Mouse (Mus musculus): ENCODE measurements around the gene Oog4. TPM values are rescaled to one million over a fixed set of nuclear protein-coding genes. Genes with fewer than 3 reads are reported as not detected.

Gene Oog4
- total and polyA plus RNA-seq, 2 experiments from 2014 or later: not detected

DNA sequence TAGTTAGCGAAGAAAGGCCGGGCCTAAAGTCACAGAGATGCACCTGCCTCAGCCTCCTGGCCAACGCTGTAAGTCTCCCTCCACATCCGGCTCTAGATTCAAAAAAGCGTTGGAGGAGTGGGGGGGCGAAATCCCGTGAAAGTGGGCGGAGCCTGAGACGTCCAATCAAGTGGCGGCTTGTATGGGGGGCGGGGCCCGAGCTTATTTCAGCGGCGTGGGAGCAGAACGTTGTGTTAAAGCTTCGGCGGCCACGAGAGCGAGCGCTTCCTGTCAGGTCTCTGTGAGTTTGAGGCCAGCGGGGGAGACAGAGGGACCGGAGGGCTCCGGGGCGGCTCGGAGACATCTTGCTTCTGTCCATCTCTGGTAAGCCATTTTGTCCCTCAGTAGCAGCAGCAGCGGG, 55.9 kb downstream of the Oog4 start, which contains the start of gene Pramel1:
Pramel1 (plus strand) TSS at position 248 of the 400 bp plus-strand sequence.
- DNase-seq (no peak), ATAC-seq (no peak)
- Histone ChIP-seq H3K27me3 (ENCODE audit: insufficient read depth, low read length) (no peaks in the 10 kb centered on the region), H3K9ac (no peak within 1 kb of the TSS), H3K4me3 (ENCODE audit: low read depth, low read length) (no peak within 1 kb of the TSS), H3K9me3 (ENCODE audit: low read length) (no peaks in the 10 kb centered on the region), H3K4me1 (ENCODE audit: insufficient read depth) (no peaks in the 10 kb centered on the region), H3K36me3 (ENCODE audit: insufficient read depth) (no peaks in the 10 kb centered on the region), H3K4me2 (ENCODE audit: low read depth) (no peak within 1 kb of the TSS), H3K27ac (ENCODE audit: low read depth, low read length) (no peak within 1 kb of the TSS)
- no peak for TF ChIP-seq CTCF (IDR thresholded peaks at IDR 0.05; ENCODE audit: low read depth)
- 85% methylated on average over 26 of the region's 26 CpGs for WGBS

DNA sequence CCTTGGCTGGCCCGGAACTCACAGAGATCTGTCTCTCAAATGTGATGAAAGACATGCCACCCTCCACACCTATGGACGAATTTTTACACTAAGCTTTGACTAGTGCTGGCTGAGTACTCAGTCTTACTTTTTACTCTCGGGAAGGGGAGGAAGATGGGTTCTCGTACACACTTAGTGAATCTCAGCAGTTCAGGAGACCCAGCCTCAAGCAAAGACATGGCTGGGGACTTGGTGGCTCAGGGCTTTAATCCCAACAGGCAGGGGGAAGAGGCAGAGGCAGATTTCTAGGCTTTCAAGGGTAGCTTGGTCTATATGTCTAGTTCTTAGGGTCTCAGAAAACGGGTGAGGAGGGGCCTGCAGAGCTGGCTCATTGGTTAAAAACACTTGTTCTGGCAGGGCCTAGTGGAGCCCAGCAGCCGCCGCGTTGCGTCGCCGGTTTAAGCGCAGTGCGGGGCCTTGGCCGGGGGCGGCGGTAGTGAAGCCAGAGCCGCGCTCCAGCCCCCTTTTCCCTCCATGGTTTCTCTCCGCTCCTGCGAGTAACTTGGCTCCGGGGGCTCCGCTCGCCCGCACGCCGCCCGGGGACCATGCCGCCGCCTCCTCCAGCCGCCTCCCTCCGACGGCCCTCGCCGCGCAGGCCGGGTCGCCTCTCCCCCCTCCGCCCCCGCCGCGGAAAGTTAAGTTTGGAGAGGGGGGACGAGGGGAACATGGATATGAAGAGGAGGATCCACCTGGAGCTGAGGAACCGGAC, 61.0 kb downstream of the Oog4 start:
- peak overlapping the region; percentile 30 for H3K4me3 ChIP-seq (ENCODE audit: low read depth, low read length)
- H3K36me3 ChIP-seq (ENCODE audit: insufficient read depth): no peaks in the 10 kb centered on the region
- H3K9me3 ChIP-seq (ENCODE audit: low read length): no peaks in the 10 kb centered on the region
- ATAC-seq (peak; percentile 96), DNase-seq (peak; percentile 70)
- 0 out of 2 replicates have a peak overlapping the region, but pooled peaks have one; percentile 28 for H3K9ac ChIP-seq
- no peaks in the 10 kb centered on the region for H3K27me3 ChIP-seq (ENCODE audit: insufficient read depth, low read length)
- 10% methylated on average over 31 of the region's 43 CpGs for WGBS
- no peak overlapping the region for H3K27ac ChIP-seq (ENCODE audit: low read depth, low read length)
- TF ChIP-seq CTCF (IDR thresholded peaks at IDR 0.05; ENCODE audit: low read depth): peak; percentile 51
- peak overlapping the region; percentile 55 for H3K4me2 ChIP-seq (ENCODE audit: low read depth)
- no peaks in the 10 kb centered on the region for H3K4me1 ChIP-seq (ENCODE audit: insufficient read depth)

Other genes starting within 250 kb of the Oog4 start
- 20.0 and 23.7 TPM in 2 replicates for gene Prdm2, start 237.3 kb downstream of the Oog4 start, total RNA-seq (2014; rRNA removed)
- 8.4 and 12.1 TPM in 2 replicates for gene Prdm2, start 237.3 kb downstream of the Oog4 start, polyA plus RNA-seq (2015; fragmentation: Nextera tagmentation; extraction: Ambion mirVana)
- 31.5 and 36.8 TPM in 2 replicates for gene Pdpn, start 150.8 kb downstream of the Oog4 start, total RNA-seq (2014; rRNA removed)
- 38.7 and 39.2 TPM in 2 replicates for gene Pdpn, start 150.8 kb downstream of the Oog4 start, polyA plus RNA-seq (2015; fragmentation: Nextera tagmentation; extraction: Ambion mirVana)
- gene Lrrc38, start 100.6 kb downstream of the Oog4 start, total RNA-seq (2014; rRNA removed): 0.08 and 0.29 TPM in 2 replicates
- 0.35 and 0.43 TPM in 2 replicates for gene Lrrc38, start 100.6 kb downstream of the Oog4 start, polyA plus RNA-seq (2015; fragmentation: Nextera tagmentation; extraction: Ambion mirVana)
- not detected in 2 replicates for gene Pramel1, start 55.9 kb downstream of the Oog4 start, total RNA-seq (2014; rRNA removed)
- gene Pramel1, start 55.9 kb downstream of the Oog4 start, polyA plus RNA-seq (2015; fragmentation: Nextera tagmentation; extraction: Ambion mirVana): not detected in 2 replicates
- 38.3 and 49.5 TPM in 2 replicates for gene Pramef8, start 37.9 kb downstream of the Oog4 start, total RNA-seq (2014; rRNA removed)
- gene Pramef8, start 37.9 kb downstream of the Oog4 start, polyA plus RNA-seq (2015; fragmentation: Nextera tagmentation; extraction: Ambion mirVana): 17.3 and 17.4 TPM in 2 replicates
- gene Gm13043, start 61.0 kb upstream of the Oog4 start, total RNA-seq (2014; rRNA removed): not detected in 2 replicates
- gene Gm13043, start 61.0 kb upstream of the Oog4 start, polyA plus RNA-seq (2015; fragmentation: Nextera tagmentation; extraction: Ambion mirVana): not detected in 2 replicates
- not detected in 2 replicates for gene Gm13040, start 85.6 kb upstream of the Oog4 start, total RNA-seq (2014; rRNA removed)
- not detected in 2 replicates for gene Gm13040, start 85.6 kb upstream of the Oog4 start, polyA plus RNA-seq (2015; fragmentation: Nextera tagmentation; extraction: Ambion mirVana)
- not detected in 2 replicates for gene BC080695, start 101.4 kb upstream of the Oog4 start, total RNA-seq (2014; rRNA removed)
- not detected in 2 replicates for gene BC080695, start 101.4 kb upstream of the Oog4 start, polyA plus RNA-seq (2015; fragmentation: Nextera tagmentation; extraction: Ambion mirVana)
- not detected in 2 replicates for gene Gm13057, start 101.4 kb upstream of the Oog4 start, total RNA-seq (2014; rRNA removed)
- gene Gm13057, start 101.4 kb upstream of the Oog4 start, polyA plus RNA-seq (2015; fragmentation: Nextera tagmentation; extraction: Ambion mirVana): not detected in 2 replicates
- not detected in 2 replicates for gene Gm13083, start 164.7 kb upstream of the Oog4 start, total RNA-seq (2014; rRNA removed)
- gene Gm13083, start 164.7 kb upstream of the Oog4 start, polyA plus RNA-seq (2015; fragmentation: Nextera tagmentation; extraction: Ambion mirVana): not detected in 2 replicates
- not detected in 2 replicates for gene Gm13088, start 206.9 kb upstream of the Oog4 start, total RNA-seq (2014; rRNA removed)
- gene Gm13088, start 206.9 kb upstream of the Oog4 start, polyA plus RNA-seq (2015; fragmentation: Nextera tagmentation; extraction: Ambion mirVana): not detected in 2 replicates

Measured in forebrain, postnatal 0 days (tissue).